Mouse (Mus musculus) liver, postnatal 0 days (tissue): ENCODE measurements around the gene Cdc34b.

Experiments
- CTCF ChIP-seq: sonication (generic); IDR thresholded peaks from 2 replicates; pipeline ENCODE4 v1.5.1; 2016; ENCODE audit warnings: antibody characterized with exemption, low read depth
- EP300 ChIP-seq: IDR thresholded peaks from 2 replicates; pipeline ENCODE4 v1.6.1; 2016; ENCODE audit warnings: antibody characterized with exemption, low read depth, mild to moderate bottlenecking

- TF ChIP-seq CTCF = no peak
- TF ChIP-seq EP300 = no peak
Measured at GRCm38 (mm10) chr11:94760799-94761198, 19.2 kb downstream of the Cdc34b start.
